Mouse (Mus musculus): ENCODE measurements around the gene Taar2. TPM values are rescaled to one million over a fixed set of nuclear protein-coding genes. Genes with fewer than 3 reads are reported as not detected.

The Taar2 gene
- polyA plus RNA-seq (2017; shearing (Covaris generic)) = not detected

DNA sequence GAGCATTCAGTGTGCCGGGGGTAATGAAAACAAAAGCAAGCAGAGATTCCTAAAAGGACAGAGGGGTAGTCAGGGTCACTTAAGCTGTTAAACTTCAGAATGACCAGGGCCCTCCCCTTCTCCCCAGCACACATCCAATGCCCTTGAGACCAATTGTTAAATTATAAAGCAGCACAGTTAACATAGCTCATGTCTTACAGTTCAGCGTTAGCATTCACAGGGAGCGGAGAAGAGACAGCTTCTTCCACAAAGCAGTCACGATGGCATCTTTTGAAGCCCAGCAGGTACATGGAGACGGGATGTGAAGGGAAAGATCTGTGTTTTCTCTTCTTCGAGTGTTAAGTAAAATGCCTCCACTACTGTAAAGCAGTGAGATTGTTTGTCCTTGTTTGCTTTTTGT, at the start of gene Taar2:
Taar2 (plus strand) TSS at position 261 of the 400 bp plus-strand sequence.
- no peak for ATAC-seq

DNA sequence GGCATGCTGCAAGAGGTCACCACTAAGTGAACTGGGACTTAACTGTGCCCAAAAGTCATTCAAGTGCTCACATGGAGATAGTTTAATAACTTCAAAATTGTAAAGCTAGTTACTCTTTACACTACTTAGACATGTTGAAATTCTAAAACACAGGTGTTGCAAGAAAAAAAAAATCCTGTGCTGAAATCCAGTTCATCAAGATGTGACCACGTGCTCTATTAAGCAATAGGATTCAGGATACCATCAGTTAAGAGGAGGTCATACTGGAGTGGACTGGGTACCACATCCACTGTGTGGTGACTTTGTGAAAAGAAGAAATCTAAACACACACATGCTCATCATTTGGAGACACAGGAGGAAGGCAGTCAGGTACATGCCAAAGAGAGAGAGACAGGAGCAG, 45.4 kb upstream of the Taar2 start:
- no peak for ATAC-seq

DNA sequence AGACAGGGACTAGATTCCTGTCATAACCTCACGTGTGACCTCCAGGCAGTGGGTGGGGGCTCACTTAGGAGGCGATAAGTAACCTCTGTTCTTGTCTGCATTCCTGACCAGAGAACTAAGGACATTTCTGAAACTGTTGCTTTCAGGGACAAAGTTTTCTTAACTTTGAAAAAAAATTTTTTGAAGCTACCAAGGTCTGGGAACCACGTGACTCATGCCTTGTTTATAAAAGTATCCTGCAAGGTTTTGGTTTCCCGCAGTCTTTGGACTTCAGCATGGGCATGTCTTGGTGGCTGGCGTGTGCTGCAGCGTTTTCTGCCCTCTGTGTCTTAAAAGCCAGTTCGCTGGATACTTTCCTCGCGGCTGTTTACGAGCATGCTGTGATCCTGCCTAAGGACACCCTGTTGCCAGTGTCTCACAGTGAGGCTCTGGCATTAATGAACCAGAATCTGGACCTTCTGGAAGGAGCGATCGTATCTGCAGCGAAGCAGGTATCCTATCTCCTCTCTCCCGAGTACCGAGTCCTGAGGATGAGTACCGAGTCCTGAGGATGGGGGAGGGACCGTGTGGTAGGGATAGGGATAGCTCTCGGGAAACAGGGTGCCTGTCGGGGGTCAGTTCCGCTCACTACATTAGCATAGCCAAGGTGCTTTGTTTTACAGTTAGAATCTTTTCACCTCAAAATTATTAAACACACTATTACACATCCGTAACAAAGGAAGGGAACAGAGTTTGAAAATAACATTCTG, 43.6 kb upstream of the Taar2 start, which contains the start of gene Vnn1:
Vnn1 (plus strand) TSS at position 88 of the 749 bp plus-strand sequence.
- ATAC-seq = no peak

DNA sequence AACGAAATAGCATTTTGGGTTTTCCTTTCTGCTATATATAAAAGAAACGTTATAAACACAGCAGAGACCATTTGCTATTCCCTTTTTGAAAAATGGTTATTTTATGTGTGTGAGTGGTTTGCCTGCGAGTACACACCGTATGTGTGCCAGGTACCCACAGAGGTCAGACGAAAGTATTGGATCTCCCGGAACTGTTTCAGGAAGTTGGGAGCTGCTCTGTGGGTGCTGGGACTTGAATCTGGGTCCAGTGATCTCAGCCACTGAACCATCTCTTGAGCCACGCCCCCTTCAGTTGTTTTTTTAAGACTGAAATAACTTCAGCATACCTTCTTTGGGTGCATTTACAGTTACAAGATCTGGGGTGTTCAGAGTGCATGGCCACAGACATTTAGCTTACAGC, 43.0 kb upstream of the Taar2 start:
- ATAC-seq = no peak

DNA sequence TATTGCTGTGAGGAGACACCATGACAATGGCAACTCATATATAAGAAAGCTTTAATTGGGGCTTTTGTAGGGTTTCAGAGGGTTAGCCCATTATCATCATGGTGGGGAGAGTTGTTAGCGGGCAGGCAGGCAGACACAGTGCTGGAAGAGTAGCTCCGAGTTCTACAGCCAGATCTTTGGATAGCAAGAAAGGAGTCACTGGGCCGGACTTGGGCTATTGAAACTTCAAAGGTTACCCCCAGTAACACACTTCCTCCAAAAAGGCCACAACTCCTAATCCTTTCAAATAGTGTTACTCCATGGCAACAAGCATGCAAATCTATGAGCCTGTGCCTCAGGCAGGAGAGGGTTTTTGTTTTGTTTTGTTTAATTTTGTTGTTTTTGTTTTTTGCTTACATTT, 37.3 kb upstream of the Taar2 start:
- no peak for ATAC-seq

DNA sequence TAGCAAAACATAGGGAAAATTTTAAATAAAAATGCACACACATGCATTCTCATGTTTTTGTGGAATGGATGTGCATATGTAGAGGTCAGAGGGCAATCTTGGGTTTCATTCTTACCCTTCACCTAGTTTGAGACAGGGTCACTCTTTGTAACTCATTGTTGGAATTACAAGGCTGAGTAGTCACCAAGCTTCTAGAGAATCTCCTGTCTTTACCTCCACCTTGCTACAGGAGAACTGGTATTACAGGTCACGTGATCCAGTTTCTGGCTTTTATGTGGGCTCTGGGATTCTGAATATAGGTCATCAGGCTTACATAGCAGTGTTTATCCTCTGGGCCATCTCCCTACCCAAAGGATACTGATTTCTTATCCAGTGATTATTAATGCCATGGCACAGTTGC, 32.7 kb upstream of the Taar2 start:
- ATAC-seq = no peak

DNA sequence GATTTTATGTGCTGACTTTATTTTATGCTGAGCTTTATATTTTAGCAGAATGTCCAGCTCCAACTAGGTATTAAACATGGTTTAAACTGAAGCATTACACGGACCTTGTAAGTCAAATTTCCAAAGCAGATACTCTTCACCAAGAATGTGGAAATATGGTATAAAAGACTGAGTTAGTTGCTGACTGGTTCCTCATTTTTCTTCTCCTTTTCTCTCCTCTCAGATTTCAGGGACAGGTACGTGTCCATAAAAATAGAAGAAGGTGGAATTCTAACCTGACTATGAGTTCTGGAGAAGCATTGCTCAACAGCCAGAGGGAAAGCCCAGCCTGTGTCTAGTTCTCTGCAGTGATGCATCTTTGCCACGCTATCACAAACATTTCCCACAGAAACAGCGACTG, 18.3 kb upstream of the Taar2 start, which contains the start of gene Taar1:
Taar1 (plus strand) TSS at position 301 of the 400 bp plus-strand sequence.
- no peak for ATAC-seq

DNA sequence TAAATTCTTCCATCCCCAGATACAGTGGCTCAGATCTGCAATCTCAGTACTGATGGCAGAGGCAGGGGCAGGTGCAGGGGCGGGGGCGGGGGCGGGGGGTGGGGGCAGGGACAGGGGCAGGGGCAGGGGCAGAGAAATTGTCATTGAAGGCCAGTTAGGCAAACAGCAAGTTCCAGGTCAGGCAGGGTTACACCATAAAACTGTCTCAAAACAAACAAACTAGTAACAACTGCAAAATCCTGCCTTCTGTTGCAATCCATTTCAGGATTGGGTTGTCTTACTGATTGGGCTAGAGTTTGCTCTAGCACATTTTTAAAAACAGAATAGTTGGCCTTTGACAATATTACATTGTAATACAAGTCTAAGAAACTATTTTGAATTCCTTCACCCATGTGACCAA, 15.9 kb upstream of the Taar2 start:
- no peak for ATAC-seq

DNA sequence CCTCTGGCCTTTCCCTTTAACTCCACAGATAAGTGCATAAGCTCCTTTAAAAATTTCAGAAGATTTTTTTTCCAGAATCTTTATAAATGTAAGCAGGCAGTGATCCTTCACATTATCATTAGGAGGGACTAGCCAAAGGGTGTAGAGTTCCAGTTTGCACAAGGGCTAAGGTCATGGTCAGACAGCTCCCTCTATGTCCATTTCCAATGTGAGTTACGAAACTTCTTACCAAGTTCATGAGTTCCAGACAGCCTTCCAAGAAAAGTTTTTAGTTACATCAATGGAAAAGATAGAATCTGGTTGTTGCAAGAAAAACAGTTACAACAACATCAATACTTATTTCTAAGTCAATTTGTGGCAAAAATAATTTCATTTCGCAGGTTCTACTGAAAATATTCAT, 14.4 kb upstream of the Taar2 start:
- ATAC-seq = no peak

DNA sequence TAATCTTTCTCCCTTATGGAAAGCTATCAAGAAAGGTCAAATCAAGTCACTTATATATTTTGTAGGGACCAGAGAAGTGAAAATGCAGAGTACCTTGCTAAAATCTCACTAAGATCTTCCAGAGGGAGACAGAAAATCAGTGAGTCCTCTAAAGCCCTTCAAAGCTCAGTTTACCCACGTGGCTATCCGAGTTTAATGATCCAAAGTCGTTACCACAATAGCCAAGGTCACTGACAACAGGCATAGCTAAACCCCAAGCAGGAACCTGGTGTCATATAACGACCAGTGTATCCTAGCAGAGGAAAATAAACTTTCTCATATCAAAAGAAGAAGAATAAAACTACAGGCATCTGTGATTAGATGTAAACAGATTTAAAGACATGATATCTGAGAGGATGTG, 759 bp upstream of the Taar2 start:
- no peak for ATAC-seq

DNA sequence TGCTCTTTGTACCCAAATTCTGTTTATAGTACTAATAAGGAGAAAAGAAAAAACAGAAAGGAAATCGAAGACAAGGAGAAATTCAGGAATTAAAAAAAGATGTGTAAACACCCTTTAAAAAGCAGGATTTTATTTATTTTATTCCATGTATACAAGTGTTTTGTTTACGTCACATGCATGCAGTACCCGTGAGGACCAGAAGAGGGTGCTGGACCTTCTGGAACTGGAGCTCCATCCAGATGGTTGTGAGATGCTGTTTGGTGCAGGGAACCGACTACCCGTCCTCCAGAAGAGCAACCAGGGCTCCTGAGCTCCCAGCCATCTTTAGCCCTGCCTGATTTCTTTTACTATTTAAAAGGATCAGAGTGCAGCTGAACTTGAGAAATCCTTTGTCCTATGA, 4.1 kb downstream of the Taar2 start:
- ATAC-seq = no peak

DNA sequence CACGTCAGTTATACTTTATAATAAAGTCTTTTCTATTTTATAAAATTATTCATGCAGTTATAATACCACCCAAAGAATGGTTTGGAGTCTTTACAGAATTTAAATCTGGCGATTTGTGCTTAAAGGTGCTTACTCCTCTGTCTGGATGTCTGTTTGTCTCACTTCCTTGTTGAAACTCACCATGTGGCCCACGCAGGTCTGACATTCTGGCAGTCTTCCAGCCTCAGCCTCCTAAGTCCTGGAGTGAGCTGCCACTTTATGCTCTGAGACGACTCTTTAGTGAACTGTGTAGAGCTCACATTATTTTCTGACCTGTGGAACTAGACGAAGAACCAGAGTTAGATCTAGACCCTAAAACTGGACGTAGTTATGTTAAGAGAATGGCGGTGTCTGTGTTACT, 9.7 kb downstream of the Taar2 start:
- no peak for ATAC-seq

DNA sequence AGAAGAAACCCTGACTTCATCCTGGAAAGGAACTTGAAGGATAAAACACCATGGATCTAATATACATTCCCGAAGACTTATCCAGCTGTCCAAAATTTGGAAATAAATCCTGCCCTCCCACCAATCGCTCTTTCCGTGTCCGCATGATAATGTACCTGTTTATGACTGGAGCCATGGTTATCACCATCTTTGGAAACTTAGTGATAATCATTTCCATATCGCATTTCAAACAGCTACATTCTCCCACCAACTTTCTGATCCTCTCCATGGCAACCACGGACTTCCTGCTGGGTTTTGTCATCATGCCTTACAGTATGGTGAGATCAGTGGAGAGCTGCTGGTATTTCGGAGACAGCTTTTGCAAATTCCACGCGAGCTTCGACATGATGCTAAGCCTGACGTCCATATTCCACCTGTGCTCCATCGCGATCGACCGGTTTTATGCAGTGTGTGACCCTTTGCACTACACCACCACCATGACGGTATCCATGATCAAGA, 11.2 kb downstream of the Taar2 start, which contains the start of gene Taar3:
Taar3 (plus strand) TSS at position 51 of the 498 bp plus-strand sequence.
- no peak for ATAC-seq

DNA sequence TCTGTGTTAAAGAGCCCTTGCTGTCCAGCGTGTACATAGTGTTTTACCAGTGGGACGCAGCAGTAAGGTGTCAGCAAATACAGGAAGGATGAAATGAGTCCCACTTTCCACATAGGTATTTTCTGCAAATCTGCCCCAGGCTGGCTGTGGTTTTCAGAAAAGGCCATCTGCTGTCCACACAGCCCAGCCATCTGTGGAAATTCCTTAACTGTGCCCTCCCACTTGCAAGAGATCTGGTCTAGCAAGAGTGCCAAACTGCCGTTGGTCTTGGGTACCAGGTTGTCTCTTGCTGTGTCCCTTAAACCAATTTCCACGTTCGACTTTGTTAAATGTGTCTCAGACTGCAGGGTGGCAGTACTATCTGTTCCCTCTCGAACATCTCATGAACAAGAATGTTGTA, 13.3 kb downstream of the Taar2 start:
- ATAC-seq = no peak

DNA sequence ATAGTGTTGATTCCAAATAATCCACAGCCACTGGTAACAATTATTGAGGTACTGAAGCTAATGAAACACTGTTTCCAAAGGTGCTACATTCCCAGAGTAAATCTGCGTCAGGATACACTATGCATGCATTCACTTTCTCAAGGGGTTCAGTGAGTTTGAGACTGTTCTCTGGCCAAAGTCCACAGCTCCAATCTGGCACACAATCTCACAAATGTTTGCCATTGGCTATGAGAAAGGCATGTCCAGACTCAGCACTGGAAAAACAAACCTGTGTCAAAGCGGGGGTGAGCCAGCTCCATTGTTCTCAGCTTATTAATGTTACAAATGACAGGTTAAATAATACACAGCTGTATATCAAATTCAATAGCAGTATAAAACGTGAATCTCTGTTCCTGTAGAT, 20.7 kb downstream of the Taar2 start:
- no peak for ATAC-seq

DNA sequence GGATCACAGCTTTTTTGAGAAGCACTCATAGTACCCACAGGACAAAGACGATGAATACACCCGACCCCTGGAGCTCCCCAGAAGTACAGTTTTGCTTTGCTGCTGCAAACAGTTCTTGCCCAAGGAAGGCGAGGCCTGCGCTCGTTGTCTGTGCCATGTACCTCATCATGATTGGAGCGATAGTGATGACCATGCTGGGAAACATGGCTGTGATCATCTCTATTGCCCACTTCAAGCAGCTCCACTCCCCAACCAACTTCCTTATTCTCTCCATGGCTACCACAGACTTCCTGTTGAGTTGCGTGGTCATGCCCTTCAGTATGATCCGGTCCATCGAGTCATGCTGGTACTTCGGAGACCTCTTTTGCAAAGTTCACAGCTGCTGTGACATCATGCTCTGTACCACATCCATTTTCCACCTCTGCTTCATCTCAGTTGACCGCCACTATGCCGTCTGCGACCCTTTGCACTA, 22.1 kb downstream of the Taar2 start, which contains the start of gene Taar4:
Taar4 (plus strand) TSS at position 51 of the 472 bp plus-strand sequence.
- ATAC-seq = no peak

DNA sequence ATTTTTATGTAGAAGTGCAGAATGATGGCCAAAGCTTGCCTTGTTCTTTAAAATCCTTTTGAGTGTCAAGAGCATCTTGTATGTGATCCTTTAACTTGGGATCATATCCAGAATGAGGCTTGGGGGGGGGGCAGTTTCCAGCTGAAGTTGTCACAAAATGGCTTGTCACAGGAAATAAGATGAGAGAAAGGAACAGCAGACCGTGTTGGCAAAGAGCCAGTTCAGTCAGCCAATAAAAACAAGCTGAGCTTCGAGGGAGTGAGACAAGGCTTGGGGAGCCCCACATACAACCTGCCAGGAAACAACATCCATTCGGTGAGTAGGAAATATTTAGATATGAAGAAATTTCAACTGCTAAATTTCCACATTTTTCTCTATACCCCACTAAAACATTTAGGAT, 25.1 kb downstream of the Taar2 start:
- no peak for ATAC-seq

DNA sequence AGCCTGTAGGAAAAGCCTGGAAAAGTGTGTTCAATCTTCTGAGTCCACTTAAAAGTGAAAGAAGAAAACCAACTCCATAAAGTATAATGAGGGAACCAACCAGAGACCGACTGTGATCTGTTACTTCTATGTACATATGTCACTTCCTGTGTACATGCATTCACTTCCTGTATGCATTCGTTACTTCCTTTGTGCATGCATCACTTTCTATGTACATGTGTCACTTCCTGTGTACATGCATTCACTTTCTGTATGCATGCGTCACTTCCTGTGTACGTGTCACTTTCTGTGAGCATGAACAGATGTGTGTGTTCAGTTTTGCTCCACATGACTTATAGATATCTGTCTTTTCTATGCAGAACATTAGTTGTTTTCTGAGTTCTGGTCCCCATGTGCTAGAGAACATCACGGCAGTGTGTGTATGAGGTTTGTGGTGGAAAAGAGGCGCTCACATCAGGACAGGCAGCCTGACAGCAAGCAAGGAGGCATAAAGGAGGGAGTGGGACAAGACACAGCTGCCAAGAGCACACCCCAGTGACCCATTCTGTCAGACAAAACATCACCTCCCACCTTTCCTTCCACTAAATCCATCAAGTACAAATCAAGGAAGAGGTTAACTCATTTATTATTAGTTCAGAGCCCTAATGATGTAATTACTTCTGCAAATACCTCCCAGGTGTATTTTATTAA, 26.7 kb downstream of the Taar2 start:
- no peak for ATAC-seq

DNA sequence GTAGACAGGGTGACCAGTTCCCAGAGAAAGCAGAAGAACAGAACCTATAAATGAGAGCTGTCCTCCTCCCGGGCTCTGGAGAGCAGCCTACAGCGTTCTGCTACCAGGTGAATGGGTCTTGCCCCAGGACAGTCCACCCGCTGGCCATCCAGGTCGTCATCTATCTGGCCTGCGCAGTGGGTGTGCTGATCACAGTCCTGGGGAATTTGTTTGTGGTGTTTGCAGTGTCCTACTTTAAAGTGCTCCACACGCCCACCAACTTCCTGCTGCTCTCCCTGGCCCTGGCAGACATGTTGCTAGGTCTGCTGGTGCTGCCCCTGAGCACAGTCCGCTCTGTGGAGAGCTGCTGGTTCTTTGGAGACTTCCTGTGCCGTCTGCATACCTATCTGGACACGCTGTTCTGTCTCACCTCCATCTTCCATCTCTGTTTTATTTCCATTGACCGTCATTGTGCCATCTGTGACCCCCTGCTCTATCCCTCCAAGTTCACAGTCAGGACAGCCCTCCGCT, 32.3 kb downstream of the Taar2 start, which contains the start of gene Taar5:
Taar5 (plus strand) TSS at position 51 of the 510 bp plus-strand sequence.
- no peak for ATAC-seq

DNA sequence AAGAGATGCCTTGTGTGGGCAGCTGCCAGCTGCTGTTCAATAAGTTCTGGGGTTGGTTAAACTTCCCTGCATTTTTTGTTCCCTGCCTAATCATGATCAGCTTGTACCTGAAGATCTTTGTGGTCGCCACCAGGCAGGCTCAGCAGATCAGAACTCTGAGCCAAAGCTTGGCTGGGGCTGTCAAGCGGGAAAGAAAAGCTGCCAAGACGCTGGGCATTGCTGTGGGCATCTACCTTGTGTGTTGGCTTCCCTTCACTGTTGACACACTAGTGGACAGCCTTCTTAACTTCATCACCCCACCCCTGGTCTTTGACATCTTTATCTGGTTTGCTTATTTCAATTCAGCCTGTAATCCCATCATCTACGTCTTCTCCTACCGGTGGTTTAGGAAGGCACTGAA, 32.9 kb downstream of the Taar2 start:
- ATAC-seq = no peak

DNA sequence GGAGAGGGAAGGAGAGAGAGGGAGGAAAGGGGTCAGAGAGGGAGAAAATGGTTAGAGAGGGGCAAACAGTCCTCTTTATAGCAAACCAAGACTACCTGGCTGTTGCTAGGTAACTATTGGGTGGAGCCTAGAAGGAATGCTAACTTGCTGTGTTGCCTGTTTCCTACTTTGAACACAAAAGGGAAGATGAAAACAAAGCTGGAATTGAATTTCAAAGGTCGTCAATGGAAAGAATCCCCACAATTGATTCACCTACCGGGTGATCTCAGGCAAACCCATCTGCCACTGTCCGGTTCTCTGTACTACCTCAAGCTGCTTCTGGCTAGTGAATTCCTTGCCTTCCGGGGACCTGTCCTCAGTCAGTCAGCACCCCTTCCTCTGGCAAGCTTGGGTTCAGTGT, 39.6 kb downstream of the Taar2 start:
- ATAC-seq = no peak

DNA sequence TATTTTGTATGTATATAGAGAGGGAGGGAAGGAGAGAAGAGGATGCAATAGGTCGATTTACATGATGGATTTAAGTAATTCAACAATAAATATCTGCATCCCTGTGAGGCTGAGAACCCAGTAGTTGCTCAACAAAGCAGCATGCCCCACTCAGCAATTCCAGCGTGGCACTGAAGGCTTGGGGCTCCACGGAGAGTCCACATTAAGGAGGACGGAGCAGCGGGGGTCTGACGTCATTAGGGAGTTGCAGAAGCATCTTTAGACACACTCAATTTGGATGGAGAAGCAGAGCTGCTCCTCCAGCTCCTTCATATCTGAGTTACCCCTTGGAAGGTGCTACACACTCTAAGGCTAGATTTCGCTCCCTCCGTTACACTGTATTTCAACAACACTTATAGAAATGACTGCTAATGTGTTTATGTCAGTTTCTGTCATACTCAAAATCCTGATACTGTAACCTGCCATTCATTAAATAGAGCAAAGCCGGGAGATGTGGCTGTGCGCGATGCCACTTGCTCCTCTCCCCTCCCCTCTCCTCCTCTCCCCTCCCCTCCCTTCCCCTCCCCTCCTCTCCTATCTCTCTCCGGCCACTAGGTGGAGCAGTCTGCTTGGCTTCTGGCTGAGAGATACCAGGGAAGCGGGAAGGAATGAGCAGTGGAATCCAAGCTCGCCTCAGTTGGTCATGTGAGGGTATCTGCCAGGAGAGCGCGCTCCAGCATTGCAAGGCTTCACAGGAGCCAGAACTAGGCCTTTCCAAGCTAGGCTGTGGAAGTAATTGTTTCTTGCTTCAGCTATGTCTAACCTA, 40.7 kb downstream of the Taar2 start:
- no peak for ATAC-seq

DNA sequence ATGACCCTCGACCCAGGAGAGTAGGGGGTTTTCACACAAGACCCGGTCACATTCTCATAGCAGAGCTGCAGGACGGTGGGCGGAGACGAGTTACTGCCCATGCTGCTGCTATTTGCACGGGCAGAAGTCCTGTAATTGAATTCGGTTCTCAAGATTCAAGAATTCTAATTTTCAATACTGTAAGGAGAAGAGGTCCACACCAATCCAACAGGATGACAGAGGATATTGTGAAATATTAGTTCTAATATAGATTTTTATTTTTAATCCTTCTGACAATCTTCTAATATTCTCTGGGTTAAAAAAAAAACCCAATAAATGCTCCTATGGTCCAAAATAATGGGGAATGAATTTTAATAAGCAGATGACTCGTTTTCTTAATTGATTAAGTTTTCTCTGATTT, 47.2 kb downstream of the Taar2 start, which contains the start of gene Taar6:
Taar6 (minus strand) TSS at position 101 of the 400 bp plus-strand sequence.
- ATAC-seq = no peak

Measured in inflammation-experienced regulatory T-cells, adult 6 months (primary cell).